Mouse (Mus musculus): ENCODE results near the gene Exph5. TPM values are rescaled to one million over a fixed set of nuclear protein-coding genes. Genes with fewer than 3 reads are reported as not detected.

The Exph5 gene
- polyA plus RNA-seq (2016; fragmentation: Nextera tagmentation; extraction: Ambion mirVana), result 0.50 and 0.51 TPM in 2 replicates

DNA sequence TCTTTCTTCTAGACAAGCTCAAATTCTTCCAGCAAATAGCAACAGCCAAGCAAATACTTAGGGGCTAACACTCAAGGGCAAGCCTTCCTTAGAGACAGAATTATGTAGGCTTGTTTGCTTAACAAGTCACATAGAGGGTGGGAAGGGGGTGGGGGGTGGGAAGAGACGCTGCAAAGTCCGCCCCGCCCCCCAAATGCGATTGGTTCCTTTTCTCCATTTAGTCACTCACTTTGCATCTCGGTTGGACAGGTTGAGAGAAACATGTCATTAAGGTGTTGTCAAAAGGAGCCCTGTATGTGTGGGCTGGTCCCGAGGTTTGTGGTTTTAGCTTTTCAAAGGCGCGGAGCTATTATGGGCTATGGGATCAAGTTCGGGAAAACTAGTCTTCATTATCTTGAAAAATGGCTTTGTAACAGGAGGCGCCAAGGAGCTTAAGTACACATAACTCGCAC, at the start of gene Exph5:
TSS of gene Exph5 (plus strand) at position 402 of the 452 bp plus-strand sequence.
- ATAC-seq (ENCODE audit: low FRiP score, low read depth), result peak; percentile 30; the same call in 1 of the 2 replicates
- H3K9ac ChIP-seq (replicated peaks), result peak within 1 kb of the TSS; percentile 20; the same call in 1 of the 2 replicates
- no peaks in the 10 kb centered on the region for H3K9me3 ChIP-seq

DNA sequence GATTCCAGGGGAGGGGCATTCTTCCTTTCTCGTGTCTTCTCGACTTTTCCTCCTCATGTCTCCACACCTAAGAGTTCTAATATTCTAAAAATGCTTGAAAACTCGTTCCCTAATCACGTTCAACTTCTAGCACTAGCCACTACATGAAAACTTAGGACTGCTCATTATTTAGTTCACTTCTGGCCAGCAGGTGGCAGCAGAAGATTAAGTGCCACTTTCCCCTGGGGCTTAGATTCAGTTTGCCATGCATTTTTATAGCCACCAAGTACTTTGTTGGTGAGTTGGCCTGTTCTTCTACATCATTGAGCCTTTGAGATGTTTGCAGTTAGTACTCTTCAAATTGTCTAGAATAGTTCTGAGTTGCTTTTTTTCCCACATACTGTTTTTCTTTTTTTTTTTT, 47.1 kb upstream of the Exph5 start:
- no peak overlapping the region for H3K9ac ChIP-seq (replicated peaks)
- no peaks in the 10 kb centered on the region for H3K9me3 ChIP-seq
- no peak overlapping the region for H3K4me2 ChIP-seq (replicated peaks)
- no peak overlapping the region for H3K4me3 ChIP-seq
- WGBS, result 15% methylated on average over 4 of the region's 4 CpGs
- peaks cover 6% of the 10 kb centered on the region; the same call in 1 of the 2 replicates for H3K4me1 ChIP-seq
- H3K36me3 ChIP-seq, result no peaks in the 10 kb centered on the region
- ATAC-seq (ENCODE audit: low FRiP score, low read depth), result 0 out of 2 replicates have a peak, but pooled peaks have one; percentile 47
- no peaks in the 10 kb centered on the region for H3K27me3 ChIP-seq
- H3K27ac ChIP-seq (replicated peaks), result no peak overlapping the region

More for the DNA sequence above, at the start of gene Exph5:
- Histone ChIP-seq H3K4me1 (peaks cover 11% of the 10 kb centered on the region), H3K4me2 (replicated peaks) (peak within 1 kb of the TSS; percentile 79), H3K27me3 (peaks cover 18% of the 10 kb centered on the region), H3K36me3 (no peaks in the 10 kb centered on the region), H3K27ac (replicated peaks) (no peak within 1 kb of the TSS), H3K4me3 (peak within 1 kb of the TSS; percentile 39)
- under 1% methylated on average over 11 of the region's 11 CpGs for WGBS

DNA sequence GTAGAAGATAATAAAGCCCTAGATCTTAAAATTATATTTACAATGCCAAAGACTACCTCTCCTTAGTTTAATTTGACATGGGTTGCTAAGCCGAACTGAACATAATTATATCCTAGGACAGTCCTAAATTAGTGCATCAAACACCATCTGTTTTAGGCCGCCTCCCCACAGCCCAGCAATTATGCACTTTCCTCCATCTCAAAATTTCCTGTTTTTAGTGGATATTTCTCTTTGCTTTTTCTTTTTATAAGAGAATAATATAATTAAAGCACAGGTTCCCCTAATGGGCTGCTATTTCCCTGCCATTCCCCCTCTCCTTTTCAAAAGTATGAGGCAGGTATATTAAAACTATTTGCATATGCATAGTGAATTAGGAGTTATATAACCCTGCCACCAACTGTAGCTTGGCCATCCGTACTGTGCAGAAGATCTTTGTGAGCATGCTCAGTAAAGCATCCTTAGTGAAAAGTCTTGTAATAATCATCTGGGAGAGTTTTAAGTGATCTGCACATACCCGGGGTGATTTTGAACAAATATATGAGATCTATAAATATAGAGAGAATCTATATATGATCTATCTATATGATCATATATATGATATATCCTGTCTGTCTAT, 44.7 kb upstream of the Exph5 start:
- no peak for ATAC-seq (ENCODE audit: low FRiP score, low read depth)
- Histone ChIP-seq H3K27me3 (no peaks in the 10 kb centered on the region), H3K9me3 (no peaks in the 10 kb centered on the region), H3K4me3 (no peak overlapping the region), H3K36me3 (no peaks in the 10 kb centered on the region), H3K4me2 (replicated peaks) (no peak overlapping the region), H3K27ac (replicated peaks) (no peak overlapping the region), H3K4me1 (peaks cover 6% of the 10 kb centered on the region; the same call in 1 of the 2 replicates), H3K9ac (replicated peaks) (no peak overlapping the region)
- 84% methylated on average over 4 of the region's 4 CpGs for WGBS

DNA sequence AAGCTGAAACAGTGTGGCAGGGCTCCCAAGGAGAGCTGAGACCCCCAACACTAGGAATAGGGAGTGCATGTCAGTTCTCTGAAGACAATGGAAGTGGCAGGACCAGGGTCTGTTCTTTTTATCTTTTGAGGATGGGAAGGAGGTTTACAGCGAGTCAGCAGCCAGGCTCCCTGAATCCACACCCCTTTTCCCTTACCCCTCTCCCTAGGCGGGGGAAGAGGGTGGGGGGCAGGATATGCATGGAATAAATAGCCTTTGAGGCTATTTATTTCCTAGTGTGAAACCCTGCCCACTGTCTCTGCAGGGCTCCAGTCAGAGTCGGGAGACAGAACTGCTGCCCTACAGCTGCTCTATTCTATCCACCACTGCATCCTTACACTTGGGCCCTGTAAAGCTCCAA, 43.7 kb upstream of the Exph5 start:
- no peaks in the 10 kb centered on the region for H3K36me3 ChIP-seq
- H3K27me3 ChIP-seq, result no peaks in the 10 kb centered on the region
- H3K4me3 ChIP-seq, result no peak overlapping the region
- H3K9me3 ChIP-seq, result no peaks in the 10 kb centered on the region
- WGBS, result 0% methylated on average over 3 of the region's 3 CpGs
- H3K4me1 ChIP-seq, result peaks cover 6% of the 10 kb centered on the region; the same call in 1 of the 2 replicates
- H3K4me2 ChIP-seq (replicated peaks), result no peak overlapping the region
- ATAC-seq (ENCODE audit: low FRiP score, low read depth), result no peak
- H3K27ac ChIP-seq (replicated peaks), result no peak overlapping the region
- no peak overlapping the region for H3K9ac ChIP-seq (replicated peaks)

DNA sequence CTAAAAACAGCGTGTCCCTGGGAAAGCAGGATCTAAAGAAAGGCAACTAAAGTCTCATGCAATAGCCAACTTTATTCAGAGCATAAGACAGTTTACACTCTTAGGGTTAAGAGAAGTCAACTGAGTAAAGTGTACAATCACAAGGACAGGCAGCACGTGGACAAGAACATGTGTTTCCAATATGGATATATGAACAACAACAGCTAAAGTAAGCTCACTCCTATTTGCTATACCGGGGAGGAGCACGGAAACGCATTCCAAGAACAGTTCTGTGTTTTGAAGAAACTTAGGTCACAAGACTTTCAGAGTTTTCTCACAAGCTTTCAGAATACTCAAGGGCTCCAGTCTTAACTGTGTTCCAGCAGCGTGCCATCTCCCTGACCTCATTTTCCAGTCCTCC, 43.3 kb upstream of the Exph5 start:
- H3K4me3 ChIP-seq, result no peak overlapping the region
- ATAC-seq (ENCODE audit: low FRiP score, low read depth), result no peak
- no peak overlapping the region for H3K4me2 ChIP-seq (replicated peaks)
- 52% methylated on average over 6 of the region's 6 CpGs for WGBS
- H3K27ac ChIP-seq (replicated peaks), result no peak overlapping the region
- peaks cover 6% of the 10 kb centered on the region; the same call in 1 of the 2 replicates for H3K4me1 ChIP-seq
- H3K27me3 ChIP-seq, result no peaks in the 10 kb centered on the region
- H3K9me3 ChIP-seq, result no peaks in the 10 kb centered on the region
- no peak overlapping the region for H3K9ac ChIP-seq (replicated peaks)
- no peaks in the 10 kb centered on the region for H3K36me3 ChIP-seq

DNA sequence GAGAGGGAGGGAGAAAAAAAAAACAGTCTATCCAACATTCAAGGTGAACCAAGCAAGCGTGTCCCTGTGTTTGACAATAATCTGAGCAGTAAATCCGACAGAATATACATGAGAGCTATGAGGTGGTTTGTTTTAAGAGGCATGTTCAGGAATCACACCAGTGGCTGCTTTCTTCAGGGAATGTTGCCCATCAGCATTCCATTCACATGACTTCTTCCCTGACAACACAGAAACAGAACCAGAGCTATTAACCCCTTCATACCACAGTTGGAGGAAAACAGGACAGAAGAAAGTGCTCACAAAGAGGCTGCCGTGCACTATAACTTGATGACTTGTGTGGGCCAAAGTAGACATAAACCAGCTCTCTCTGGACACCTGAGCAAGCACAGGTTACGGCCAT, 37.1 kb upstream of the Exph5 start:
- Histone ChIP-seq H3K27ac (replicated peaks) (no peak overlapping the region), H3K4me1 (no peaks in the 10 kb centered on the region), H3K4me2 (replicated peaks) (no peak overlapping the region), H3K36me3 (no peaks in the 10 kb centered on the region), H3K9ac (replicated peaks) (no peak overlapping the region), H3K27me3 (no peaks in the 10 kb centered on the region), H3K9me3 (no peaks in the 10 kb centered on the region), H3K4me3 (no peak overlapping the region)
- 79% methylated on average over 4 of the region's 4 CpGs for WGBS
- ATAC-seq (ENCODE audit: low FRiP score, low read depth), result no peak

DNA sequence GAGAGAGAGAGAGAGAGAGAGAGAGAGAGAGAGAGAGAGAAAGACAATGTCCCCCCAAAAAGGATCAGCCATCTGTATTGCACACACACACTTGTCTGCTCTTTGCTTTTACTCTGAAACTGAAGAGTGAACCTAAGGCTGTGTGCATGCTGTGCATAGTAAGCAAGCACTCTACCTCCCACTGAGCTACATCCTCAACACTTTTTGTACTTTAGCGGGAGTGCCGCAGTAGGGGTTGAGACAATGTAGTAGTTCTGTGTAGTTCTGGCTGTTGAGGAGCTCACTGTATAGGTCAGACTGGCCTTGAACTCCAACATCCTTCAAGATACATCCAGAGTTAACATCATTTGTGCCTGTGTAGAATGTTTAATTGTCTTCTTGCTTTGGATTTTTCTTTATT, 35.9 kb upstream of the Exph5 start:
- no peak overlapping the region for H3K4me3 ChIP-seq
- H3K27me3 ChIP-seq, result no peaks in the 10 kb centered on the region
- no peaks in the 10 kb centered on the region for H3K9me3 ChIP-seq
- H3K4me1 ChIP-seq, result no peaks in the 10 kb centered on the region
- H3K4me2 ChIP-seq (replicated peaks), result no peak overlapping the region
- H3K27ac ChIP-seq (replicated peaks), result no peak overlapping the region
- no peaks in the 10 kb centered on the region for H3K36me3 ChIP-seq
- H3K9ac ChIP-seq (replicated peaks), result no peak overlapping the region
- WGBS, result 59% methylated on average over 2 of the region's 2 CpGs
- no peak for ATAC-seq (ENCODE audit: low FRiP score, low read depth)

DNA sequence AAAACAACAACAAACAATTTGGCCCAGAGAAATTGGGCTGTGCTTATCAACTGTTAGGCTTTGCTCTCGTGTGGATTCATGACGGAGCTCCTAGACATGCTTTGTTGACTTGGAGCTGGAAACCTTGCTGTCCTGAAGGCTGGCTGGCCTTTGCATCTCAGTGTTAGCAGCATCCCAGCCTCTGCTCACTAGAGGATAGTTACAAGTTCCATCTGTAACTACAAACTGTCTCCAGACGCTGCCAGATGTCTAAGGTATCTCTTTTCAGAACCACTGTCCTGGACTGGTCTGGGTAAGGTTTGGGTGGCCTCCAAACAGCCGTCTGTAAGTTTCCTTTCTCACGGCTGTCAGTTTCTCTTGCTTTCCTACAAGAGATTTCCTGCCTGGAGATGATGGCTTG, 33.4 kb upstream of the Exph5 start:
- Histone ChIP-seq H3K36me3 (no peaks in the 10 kb centered on the region), H3K27ac (replicated peaks) (no peak overlapping the region), H3K4me2 (replicated peaks) (no peak overlapping the region), H3K27me3 (no peaks in the 10 kb centered on the region), H3K4me1 (no peaks in the 10 kb centered on the region), H3K9ac (replicated peaks) (no peak overlapping the region), H3K9me3 (no peaks in the 10 kb centered on the region), H3K4me3 (no peak overlapping the region)
- 84% methylated on average over 5 of the region's 5 CpGs for WGBS
- ATAC-seq (ENCODE audit: low FRiP score, low read depth), result no peak

DNA sequence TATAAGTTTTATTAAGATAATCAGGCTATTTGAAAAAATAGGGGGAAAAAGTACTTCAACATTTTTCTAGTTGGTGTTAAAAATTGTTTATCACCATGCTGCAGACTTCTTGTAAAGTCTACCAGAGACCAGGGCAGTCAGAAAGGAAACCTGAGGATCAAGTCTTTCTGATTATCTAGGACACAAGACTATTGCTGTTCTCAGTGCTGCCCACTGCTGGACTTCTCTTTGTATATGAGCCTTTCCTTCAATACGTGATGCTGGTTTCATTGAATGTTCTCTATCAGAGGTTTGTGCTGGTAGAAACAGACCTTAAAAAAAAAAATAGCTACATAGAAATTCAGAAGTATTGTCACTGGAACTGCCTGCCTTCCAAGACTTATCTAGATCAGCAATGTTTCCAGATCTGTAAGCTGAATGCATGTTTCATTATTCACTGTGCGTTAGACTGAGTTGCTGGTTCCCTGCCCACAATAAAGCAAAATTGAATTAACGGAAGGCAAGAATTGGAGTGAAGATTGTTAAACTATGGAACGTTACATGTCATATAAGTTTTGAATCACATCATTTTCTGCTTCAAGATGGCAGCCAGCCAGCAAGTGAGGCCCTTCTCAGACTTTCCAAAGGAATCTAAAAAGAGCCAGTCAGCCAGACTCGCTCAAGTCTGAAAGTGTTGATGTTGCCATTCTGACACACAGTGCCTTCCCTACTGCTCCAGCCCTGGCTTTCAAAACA, 32.6 kb upstream of the Exph5 start:
- Histone ChIP-seq H3K4me1 (no peaks in the 10 kb centered on the region), H3K9ac (replicated peaks) (no peak overlapping the region), H3K9me3 (no peaks in the 10 kb centered on the region), H3K4me3 (no peak overlapping the region), H3K36me3 (no peaks in the 10 kb centered on the region), H3K27me3 (no peaks in the 10 kb centered on the region), H3K27ac (replicated peaks) (no peak overlapping the region), H3K4me2 (replicated peaks) (no peak overlapping the region)
- ATAC-seq (ENCODE audit: low FRiP score, low read depth), result no peak
- 85% methylated on average over 5 of the region's 5 CpGs for WGBS

DNA sequence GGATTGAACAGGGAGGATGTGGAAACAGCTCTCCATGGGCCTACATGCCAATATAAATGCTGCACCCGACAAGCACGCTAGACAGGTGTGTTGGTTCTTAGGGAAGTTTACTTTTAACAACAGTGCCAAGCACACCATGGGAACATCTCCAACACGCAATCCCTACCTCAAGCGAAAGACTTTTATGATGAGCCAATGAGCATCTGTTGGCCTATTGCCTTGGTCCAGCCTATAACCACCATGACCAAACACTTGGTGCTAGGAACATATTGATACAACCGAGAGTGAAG, 32.1 kb upstream of the Exph5 start:
- Histone ChIP-seq H3K9me3 (no peaks in the 10 kb centered on the region), H3K27ac (replicated peaks) (no peak overlapping the region), H3K36me3 (no peaks in the 10 kb centered on the region), H3K4me3 (no peak overlapping the region), H3K4me2 (replicated peaks) (no peak overlapping the region), H3K9ac (replicated peaks) (no peak overlapping the region), H3K27me3 (no peaks in the 10 kb centered on the region), H3K4me1 (no peaks in the 10 kb centered on the region)
- no peak for ATAC-seq (ENCODE audit: low FRiP score, low read depth)
- WGBS, result 95% methylated on average over 5 of the region's 5 CpGs

DNA sequence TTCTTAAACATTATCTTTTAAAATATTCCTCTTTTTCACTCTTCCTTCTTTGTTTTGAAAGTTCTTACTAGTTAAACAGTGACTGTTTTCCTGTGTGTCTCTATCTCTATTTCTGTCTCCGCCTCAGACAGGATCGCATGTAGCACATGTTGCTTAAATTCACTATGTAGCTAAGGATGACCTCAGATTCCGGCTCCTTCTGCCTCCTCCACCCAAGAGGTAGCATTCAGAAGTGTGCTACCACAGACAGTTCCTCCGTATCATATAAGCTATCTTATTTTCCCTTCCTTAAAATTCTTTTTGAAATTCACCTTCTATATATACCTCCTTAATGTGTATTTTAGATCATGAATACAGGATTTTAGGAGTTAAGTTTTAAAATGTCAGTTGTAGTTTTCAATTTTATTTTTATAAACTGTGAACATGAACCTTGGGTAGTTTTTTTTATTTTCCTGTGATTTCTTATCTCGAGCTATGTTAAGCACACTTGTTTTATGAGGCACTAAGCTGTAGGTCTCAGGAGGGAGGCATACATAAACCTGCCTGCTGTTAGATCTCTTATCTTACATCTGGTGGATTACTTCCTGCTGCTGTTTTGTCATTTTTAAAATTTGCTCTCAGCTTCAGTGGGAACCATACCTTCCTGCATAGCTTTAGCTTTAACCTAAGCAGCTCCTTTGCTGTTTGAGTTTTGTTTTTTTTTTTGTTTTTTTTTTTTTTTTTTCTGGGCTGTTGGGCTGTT, 30.0 kb upstream of the Exph5 start:
- WGBS, result 83% methylated on average over 5 of the region's 5 CpGs
- H3K9me3 ChIP-seq, result no peaks in the 10 kb centered on the region
- no peaks in the 10 kb centered on the region for H3K27me3 ChIP-seq
- no peaks in the 10 kb centered on the region for H3K4me1 ChIP-seq
- H3K4me3 ChIP-seq, result no peak overlapping the region
- no peaks in the 10 kb centered on the region for H3K36me3 ChIP-seq
- no peak overlapping the region for H3K27ac ChIP-seq (replicated peaks)
- ATAC-seq (ENCODE audit: low FRiP score, low read depth), result no peak
- H3K4me2 ChIP-seq (replicated peaks), result no peak overlapping the region
- H3K9ac ChIP-seq (replicated peaks), result no peak overlapping the region

DNA sequence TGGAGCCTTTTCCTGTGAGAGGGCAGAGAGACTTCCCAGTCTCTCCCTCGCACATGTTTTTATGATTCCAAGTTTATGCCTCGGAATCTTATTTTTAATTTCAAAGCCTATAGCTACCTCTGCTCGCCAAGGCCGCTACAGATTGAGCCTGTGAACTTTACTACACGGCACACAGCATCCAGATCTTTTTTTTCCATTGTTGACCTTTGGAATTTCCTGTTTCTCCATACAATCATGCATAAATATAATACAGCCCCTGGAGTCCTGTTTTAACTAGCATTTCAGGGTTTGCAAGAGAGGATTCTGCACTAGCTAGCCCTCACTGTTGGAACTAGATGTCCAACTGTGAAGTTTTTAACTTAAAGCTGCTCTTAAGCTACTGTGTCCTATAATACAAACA, 29.3 kb upstream of the Exph5 start:
- Histone ChIP-seq H3K4me3 (no peak overlapping the region), H3K27ac (replicated peaks) (no peak overlapping the region), H3K36me3 (no peaks in the 10 kb centered on the region), H3K9ac (replicated peaks) (no peak overlapping the region), H3K9me3 (no peaks in the 10 kb centered on the region), H3K4me1 (no peaks in the 10 kb centered on the region), H3K4me2 (replicated peaks) (no peak overlapping the region), H3K27me3 (no peaks in the 10 kb centered on the region)
- ATAC-seq (ENCODE audit: low FRiP score, low read depth), result no peak
- 66% methylated on average over 5 of the region's 5 CpGs for WGBS

All from midbrain, embryonic 12.5 days (tissue).